Mouse (Mus musculus) CD4-positive, CD25-positive, alpha-beta regulatory T cell (primary cell): ENCODE results near the gene Fam20b. TPM values are rescaled to one million over a fixed set of nuclear protein-coding genes. Genes with fewer than 3 reads are reported as not detected.

ENCODE experiments used
- polyA plus RNA-seq: library from polyadenylated mRNA; unstranded; fragments of 100-300 nt; shearing (Covaris generic); gene quantifications from one replicate; pipeline ENCODE4 v1.2.1, GENCODE M21; 2017

The Fam20b gene
- polyA plus RNA-seq: 28.4 TPM

DNA sequence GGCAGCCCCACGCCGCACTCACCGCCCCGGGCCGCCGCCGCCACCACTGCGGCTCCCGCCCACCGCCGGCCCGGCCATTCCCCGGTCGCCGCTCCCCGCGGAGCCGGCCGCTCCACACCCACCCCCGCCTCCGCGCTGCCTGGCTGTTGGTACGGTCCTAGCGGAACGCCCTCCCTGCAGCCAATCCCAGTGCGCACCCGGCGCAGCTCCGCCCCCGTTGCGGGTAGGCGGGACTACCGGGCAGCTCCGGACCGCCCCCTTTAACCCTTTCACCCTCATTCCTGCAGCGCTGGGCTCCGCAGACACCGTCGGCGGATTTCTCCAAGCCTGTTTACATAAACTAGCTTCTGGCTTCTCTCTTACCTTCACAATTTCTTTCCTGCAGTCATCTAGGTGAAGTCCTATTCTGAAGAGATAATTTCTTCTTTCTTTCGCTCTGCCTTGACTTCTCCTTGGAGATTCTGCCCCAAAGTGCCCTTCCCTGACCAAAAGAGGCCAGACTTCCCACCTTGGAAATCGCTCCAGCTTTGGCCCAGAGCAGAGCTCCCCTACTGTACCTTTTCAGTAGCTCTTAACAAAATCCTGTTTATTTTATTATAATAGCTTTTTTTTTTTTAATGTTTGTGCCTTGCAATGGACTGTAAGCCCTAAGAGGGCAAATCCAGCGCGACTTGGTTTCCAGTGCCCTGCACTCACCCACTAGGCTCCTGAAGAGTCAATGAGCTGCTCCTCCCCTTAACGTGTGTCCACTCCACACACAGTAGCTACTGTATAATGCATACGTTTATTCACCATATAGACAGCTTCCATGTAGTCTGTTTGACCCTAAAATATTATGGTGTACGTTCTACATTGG, at the start of gene Fam20b:
Gene Fam20b (minus strand): TSS at position 137 of the 856 bp plus-strand sequence.

GRCm38 (mm10) chr1:156674195-156675000, 44.5 kb downstream of the Fam20b start, which contains the start of gene Tor3a:
Gene Tor3a (minus strand): TSS chr1:156674356.

Other genes with a start within 250 kb of the Fam20b start
- gene Soat1, start 244.8 kb downstream of the Fam20b start, polyA plus RNA-seq: 42.3 TPM
- gene Gm10031, start 195.1 kb downstream of the Fam20b start, polyA plus RNA-seq: 0.85 TPM
- gene Abl2, start 160.3 kb downstream of the Fam20b start, polyA plus RNA-seq: 5.1 TPM
- gene Tor3a, start 44.7 kb downstream of the Fam20b start, polyA plus RNA-seq: 34.8 TPM
- gene Angptl1, start 119.5 kb upstream of the Fam20b start, polyA plus RNA-seq: 0.57 TPM
- gene Ralgps2, start 220.5 kb upstream of the Fam20b start, polyA plus RNA-seq: 69.9 TPM